Mouse (Mus musculus) ES-E14 (cell line): ENCODE measurements around the gene Katnal1.

ENCODE experiments used
- CHD2 ChIP-seq: IDR thresholded peaks from 2 replicates; pipeline ENCODE4 v1.6.1; 2014; ENCODE audit warnings: mild to moderate bottlenecking, low read depth, low read length, inconsistent platforms
- ZC3H11A ChIP-seq: IDR thresholded peaks from 2 replicates; pipeline ENCODE4 v1.6.1; 2012; ENCODE audit warnings: low read depth, mild to moderate bottlenecking, inconsistent platforms, low read length, borderline replicate concordance
- ZNF384 ChIP-seq: IDR thresholded peaks from 2 replicates; pipeline ENCODE4 v1.6.1; 2012; ENCODE audit warnings: low read depth, low read length, inconsistent platforms

GRCm38 (mm10) chr5:148965691-148966333 lies 36.7 kb upstream of the Katnal1 start:
- TF ChIP-seq ZNF384: no peak
- no peak for TF ChIP-seq CHD2
- TF ChIP-seq ZC3H11A: no peak
